Mouse (Mus musculus) erythroid progenitor cell, adult 5-6 weeks (primary cell): ENCODE measurements around the gene Krtap1-5. TPM values are rescaled to one million over a fixed set of nuclear protein-coding genes. Genes with fewer than 3 reads are reported as not detected.
"Not testable (repeated sequence)": the region's sequence is repeated elsewhere in the genome, so short reads cannot be mapped to it uniquely, and the experiment has no call there.

Experiments
- ATAC-seq: replicated peaks from 2 replicates; pipeline ENCODE4 v1.8.0; 2016; ENCODE audit warnings: moderate number of reproducible peaks, mild to moderate bottlenecking, moderate TSS enrichment, inconsistent platforms; ENCODE audit not compliant: poor library complexity, low FRiP score, severe bottlenecking
- total RNA-seq, 2 experiments: library from RNA; stranded (forward) in 1 of 2; stranded (reverse) in 1 of 2; fragments of 150-400 nt in 1 of 2; fragments of 186-747, 209-891 nt in 1 of 2; gene quantifications; 2 replicates each; pipeline versions ENCODE4 v1.2.3 to v1.2.4; 2015 to 2017; ENCODE audit warnings: low replicate concordance in 2 of 2

Krtap1-5 gene
- total RNA-seq (2015; ENCODE audit: low replicate concordance): not detected in 2 replicates
- not detected in 2 replicates for total RNA-seq (2017; ENCODE audit: low replicate concordance)

- ATAC-seq: no peak
Observed at GRCm38 (mm10) chr11:99580636-99581035, at the start of gene Krtap1-5. TSS of gene Krtap1-5 (minus strand) at chr11:99581016.

DNA sequence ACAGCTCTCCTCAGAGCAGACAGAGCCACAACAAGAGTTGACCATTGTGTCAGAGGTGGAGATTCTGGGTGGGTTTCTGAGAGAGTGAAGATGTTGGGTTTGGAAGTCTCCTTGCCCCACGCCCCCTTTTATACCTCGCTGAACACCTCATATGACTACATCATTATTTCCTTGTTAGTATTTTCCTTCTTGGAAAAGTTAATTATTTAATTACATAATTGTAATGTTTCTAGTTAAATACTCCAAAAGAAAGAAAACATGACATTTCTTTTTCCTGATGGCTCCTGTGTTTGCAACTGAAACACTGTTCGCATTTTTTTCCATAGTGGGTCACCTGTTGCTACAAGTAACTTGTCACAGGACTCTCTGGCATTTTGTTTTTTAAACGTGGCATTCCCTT is 47.3 kb upstream of the Krtap1-5 start, which contains the start of gene Krtap4-1:
Gene Krtap4-1 (minus strand): TSS at position 101 of the 400 bp plus-strand sequence.
- no peak for ATAC-seq

- ATAC-seq: no peak
Observed at GRCm38 (mm10) chr11:99620335-99620734, 39.5 kb upstream of the Krtap1-5 start, which contains the start of gene Gm11562. TSS of gene Gm11562 (minus strand) at chr11:99620435.

GRCm38 (mm10) chr11:99614796-99615363 is 34.1 kb upstream of the Krtap1-5 start, which contains the start of gene Krtap2-4:
TSS of gene Krtap2-4 (minus strand) at chr11:99614846.
- no peak for ATAC-seq

DNA sequence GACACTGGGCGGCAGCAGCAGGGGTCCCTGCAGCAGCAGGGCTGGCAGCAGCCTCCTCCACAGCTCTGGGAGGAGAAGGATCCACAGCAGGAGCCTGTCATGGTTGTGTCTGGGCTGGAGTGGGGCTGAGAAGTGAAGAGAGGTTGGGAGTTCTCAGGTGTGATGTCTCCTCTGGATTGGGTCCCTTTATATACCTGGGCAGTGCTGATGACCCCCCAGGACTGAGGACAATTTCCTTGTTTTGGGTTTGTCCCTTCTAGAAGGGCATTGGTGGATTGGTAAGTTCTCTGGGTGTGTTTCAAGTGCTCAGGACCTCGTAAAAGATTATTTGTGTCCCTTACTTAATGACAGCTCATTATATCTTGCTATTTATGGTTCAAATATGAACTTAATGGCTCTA is 29.3 kb upstream of the Krtap1-5 start, which contains the start of gene Gm11937:
Gene Gm11937 (minus strand): TSS at position 101 of the 400 bp plus-strand sequence.
- ATAC-seq: not testable (repeated sequence)

GRCm38 (mm10) chr11:99609126-99609525 is 28.3 kb upstream of the Krtap1-5 start:
- ATAC-seq: no peak

GRCm38 (mm10) chr11:99603208-99603607 is 22.4 kb upstream of the Krtap1-5 start, which contains the start of gene Gm11938:
TSS of gene Gm11938 (minus strand) at chr11:99603308.
- ATAC-seq: not testable (repeated sequence)

DNA sequence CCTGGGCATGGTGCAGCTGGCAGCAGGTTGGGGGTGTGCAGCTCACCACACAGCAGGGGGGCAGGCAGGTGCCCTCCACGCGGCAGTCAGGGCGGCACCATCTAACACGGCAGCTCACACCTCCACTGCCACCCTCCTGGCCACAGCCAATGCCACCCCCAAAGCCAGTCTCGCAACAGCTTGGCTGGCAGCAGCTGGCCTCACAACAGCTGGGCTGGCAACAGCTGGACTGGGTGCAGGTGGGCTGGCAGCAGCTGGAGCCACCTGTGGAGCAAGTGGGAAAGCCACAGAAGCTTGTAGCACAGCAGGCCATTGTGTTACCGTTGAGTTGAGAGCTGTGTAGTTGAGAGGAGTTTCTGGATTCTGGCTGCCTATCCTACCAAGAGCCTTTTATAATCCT is 16.9 kb upstream of the Krtap1-5 start, which contains the start of gene Krtap9-3:
Gene Krtap9-3 (minus strand): TSS at position 364 of the 400 bp plus-strand sequence.
- not testable (repeated sequence) for ATAC-seq

DNA sequence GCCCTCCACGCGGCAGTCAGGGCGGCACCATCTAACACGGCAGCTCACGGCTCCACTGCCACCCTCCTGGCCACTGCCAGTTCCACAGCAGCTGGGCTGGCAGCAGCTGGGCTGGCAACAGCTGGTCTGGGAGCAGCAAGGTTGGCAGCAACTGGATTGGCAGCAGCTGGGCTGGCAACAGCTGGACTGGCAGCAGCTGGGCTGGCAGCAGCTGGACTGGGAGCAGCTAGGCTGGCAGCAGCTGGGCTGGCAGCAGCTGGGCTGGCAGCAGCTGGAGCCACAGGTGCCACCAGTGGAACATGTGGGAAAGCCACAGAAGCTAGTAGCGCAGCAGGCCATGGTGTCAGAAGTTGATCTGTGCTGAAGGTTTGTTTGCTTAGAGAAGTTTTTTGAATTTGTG is 10.2 kb upstream of the Krtap1-5 start, which contains the start of gene Krtap1-3:
Gene Krtap1-3 (minus strand): TSS at position 359 of the 400 bp plus-strand sequence.
- no peak for ATAC-seq

- no peak for ATAC-seq
Observed at GRCm38 (mm10) chr11:99585096-99585495, 4.3 kb upstream of the Krtap1-5 start.

GRCm38 (mm10) chr11:99583245-99583704 is 2.5 kb upstream of the Krtap1-5 start, which contains the start of gene Krtap1-4:
TSS of gene Krtap1-4 (minus strand) at chr11:99583654.
- no peak for ATAC-seq

DNA sequence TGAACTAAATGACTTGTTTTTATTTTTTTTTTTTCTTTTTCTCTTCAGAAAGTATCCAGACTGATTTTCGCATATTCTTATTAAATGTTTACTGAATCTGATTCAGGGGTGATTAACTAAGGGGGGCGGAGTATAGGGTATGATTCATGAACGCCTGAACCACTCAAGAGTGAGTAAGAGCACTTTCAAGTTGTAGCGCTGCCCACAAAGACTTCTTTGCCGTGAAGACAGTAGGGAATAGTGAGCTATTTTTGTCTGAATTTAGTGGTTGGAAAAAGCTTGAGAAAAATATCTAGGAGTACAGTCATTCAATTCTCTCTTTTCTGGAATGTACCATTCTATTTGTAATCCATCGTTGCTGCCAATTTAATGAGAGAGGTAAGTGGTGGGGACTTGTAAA is 748 bp upstream of the Krtap1-5 start:
- ATAC-seq: no peak

- no peak for ATAC-seq
Observed at GRCm38 (mm10) chr11:99581051-99581450, 235 bp upstream of the Krtap1-5 start.

- no peak for ATAC-seq
Observed at GRCm38 (mm10) chr11:99574106-99574505, 6.7 kb downstream of the Krtap1-5 start.

GRCm38 (mm10) chr11:99573164-99573563 is 7.7 kb downstream of the Krtap1-5 start:
- no peak for ATAC-seq

- ATAC-seq: no peak
Observed at GRCm38 (mm10) chr11:99566530-99566929, 14.3 kb downstream of the Krtap1-5 start, which contains the start of gene Krtap3-1. TSS of gene Krtap3-1 (minus strand) at chr11:99566630.

DNA sequence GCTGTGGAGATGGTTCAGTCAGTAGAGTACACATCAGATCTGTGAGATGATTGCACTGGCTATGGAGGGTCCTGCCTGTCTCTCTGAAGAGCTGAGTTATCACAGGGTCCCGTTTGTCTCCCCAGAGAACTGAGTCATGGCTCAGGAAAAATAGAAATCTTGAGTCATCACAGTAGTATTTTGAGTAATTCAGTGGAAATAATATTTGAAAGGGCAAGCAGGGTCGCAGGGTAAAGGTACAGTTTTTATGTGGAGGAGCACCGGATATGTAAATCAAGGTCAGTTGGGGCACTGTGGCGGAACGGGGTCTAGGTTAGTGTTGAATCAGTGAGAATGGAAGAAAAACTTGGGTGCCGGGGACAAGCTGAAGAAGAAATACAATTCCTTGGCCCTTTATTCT is 18.2 kb downstream of the Krtap1-5 start:
- ATAC-seq: no peak

DNA sequence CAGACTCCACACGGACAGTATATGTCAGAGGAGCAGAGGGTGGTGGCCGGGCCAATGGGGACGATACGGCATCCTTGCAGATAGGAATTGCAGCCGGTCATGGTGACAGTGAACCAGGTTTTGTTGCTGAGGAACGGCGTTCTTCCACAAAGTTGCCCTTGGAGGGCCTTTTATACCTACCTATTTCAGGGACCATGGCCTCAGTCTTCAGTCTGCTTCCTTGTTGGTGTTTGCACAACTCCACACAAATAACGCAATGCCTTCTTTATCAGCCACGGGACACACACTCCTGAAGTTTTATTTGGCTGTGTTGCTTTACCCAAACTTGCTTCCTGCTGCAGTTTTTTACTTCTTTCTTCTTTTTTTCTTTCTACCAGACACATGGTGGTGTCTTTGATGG is 21.4 kb downstream of the Krtap1-5 start, which contains the start of gene Gm11939:
Gene Gm11939 (minus strand): TSS at position 101 of the 400 bp plus-strand sequence.
- no peak for ATAC-seq

GRCm38 (mm10) chr11:99557976-99558745 is 22.7 kb downstream of the Krtap1-5 start:
- ATAC-seq: no peak

DNA sequence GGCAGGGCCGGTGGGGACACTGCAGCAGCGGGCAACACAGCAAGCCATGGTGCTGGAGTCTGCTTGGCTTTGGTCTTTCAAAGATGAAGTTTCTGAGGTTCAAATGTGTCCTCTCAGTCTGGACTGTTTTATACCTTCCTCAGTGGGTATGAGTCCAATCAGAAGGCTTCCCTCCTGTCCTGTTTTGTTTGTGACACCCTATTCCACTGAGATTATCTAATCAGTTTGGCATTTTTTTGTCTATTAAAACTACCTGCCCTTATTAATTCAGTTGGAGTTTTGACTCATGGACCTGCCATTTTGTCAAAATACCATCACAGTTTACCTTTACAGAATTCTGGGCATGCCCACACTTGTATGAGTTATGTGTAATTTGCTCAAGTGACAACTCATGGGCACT is 24.1 kb downstream of the Krtap1-5 start, which contains the start of gene Krtap3-2:
Gene Krtap3-2 (minus strand): TSS at position 101 of the 400 bp plus-strand sequence.
- no peak for ATAC-seq
